Mouse (Mus musculus) naive thymus-derived CD4-positive, alpha-beta T cell, adult 2 months (primary cell): ENCODE measurements around the gene Ldb2.

Experiments
- DNase-seq: peaks from one replicate; pipeline ENCODE4 v3.0.0-alpha.2; 2011; ENCODE audit warnings: low read depth

Ldb2 gene

GRCm38 (mm10) chr5:44799053-44799860 is at the start of gene Ldb2:
TSS of gene Ldb2 (minus strand) at chr5:44799680.
- DNase-seq, result no peak

DNA sequence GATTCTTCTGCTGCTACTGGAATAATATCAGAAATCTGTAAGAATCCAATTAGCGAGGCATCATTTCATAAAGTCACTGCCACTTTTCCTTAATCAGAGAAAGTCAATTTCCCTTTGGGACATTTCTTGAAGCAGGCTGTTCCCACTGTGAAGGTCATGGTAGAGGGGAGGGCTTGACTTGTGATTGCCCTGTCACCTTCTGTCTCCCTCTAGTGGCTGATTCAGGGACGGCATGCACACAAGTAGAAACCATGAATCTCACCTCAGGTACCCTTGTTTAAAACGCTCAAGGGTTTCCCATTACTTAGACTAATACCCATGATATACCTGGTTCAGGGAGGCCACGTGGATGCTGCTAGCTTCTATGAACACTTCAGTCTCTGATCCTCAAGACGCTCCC is 31.8 kb upstream of the Ldb2 start:
- DNase-seq, result peak; percentile 2

- no peak for DNase-seq
Observed at GRCm38 (mm10) chr5:44815506-44815905, 16.0 kb upstream of the Ldb2 start.

- DNase-seq, result no peak
Observed at GRCm38 (mm10) chr5:44805960-44806359, 6.5 kb upstream of the Ldb2 start.

GRCm38 (mm10) chr5:44801100-44801499 is 1.6 kb upstream of the Ldb2 start:
- no peak for DNase-seq

DNA sequence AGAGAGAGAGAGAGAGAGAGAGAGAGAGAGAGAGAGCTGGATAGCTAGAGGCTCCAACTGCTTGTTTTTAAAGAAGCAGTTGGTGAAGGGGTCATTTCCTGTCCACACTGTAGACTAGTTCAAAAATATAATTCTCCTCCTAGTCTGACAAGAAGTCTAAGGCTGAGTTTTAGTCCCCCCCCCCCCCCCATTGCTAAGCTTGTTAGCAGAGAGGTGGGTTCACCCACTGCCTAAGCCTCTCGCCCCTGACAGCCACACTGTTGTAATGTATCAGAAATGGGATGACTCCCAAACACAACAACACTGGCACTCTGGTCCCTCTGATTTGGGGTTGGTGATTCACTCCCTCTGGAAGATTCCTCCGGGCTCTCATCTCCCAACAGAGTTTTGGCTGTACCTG is 381 bp upstream of the Ldb2 start:
- DNase-seq, result no peak

GRCm38 (mm10) chr5:44798493-44798892 is 987 bp downstream of the Ldb2 start:
- DNase-seq, result no peak

DNA sequence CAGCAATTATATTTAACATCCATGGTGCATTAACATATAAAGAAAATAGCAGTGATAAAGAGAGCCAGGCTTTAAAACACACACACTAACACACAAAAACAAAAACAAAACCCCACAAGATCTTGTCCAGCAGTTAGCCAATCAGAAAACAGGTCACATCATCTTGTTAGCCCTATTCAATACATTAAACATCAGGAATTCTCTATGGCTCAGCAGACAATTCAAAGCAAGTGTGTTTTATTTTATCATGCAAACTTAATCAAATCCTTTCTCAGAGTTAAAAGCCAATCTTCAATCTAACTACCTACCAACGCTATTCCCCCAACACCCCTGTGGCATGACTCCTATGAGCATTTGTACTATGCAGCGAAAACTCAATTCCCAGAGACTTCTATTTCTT is 1.4 kb downstream of the Ldb2 start:
- DNase-seq, result no peak

DNA sequence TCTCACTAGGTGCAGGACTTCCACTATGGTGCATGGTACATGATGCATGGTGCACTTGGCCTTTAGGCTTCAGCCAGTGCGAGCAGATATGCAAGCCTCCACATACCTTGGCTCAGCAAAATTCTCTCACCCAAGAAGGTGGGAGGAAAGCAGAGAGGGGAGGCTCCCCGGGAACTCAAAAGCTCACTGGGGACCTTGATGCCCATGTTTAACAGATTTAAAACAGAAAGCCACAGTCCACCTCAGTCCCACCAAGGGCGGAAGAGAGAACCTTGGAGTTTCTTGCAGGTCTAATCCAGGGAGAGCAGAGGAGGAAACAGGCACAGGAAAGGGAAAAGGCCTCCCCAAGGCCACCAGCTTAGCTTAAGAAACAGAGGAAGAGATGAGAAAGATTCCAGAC is 14.9 kb downstream of the Ldb2 start:
- no peak for DNase-seq

DNA sequence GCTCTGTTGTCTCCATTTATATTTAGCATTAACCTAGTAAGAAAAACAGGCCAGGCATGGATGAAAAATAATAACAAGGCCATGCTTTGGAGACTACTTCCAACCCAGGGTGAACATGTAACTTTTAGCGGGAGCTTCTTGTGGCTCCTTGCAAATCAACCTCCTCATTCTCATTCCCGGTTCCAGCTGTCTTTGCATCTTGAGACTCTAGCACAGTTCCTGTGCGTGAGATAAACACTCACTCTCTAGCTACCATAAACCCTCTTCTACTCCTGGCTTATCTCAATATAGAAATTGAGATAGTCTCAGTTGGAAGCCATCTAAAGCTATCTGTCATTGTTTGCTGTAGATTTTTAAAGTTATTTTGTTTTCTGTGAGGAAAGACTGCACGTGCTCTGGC is 20.1 kb downstream of the Ldb2 start:
- no peak for DNase-seq

GRCm38 (mm10) chr5:44768472-44768871 is 31.0 kb downstream of the Ldb2 start:
- DNase-seq, result no peak

- DNase-seq, result no peak
Observed at GRCm38 (mm10) chr5:44764911-44765310, 34.6 kb downstream of the Ldb2 start.

- DNase-seq, result no peak
Observed at GRCm38 (mm10) chr5:44759178-44759577, 40.3 kb downstream of the Ldb2 start.

GRCm38 (mm10) chr5:44754156-44754910 is 45.1 kb downstream of the Ldb2 start:
- DNase-seq, result no peak

DNA sequence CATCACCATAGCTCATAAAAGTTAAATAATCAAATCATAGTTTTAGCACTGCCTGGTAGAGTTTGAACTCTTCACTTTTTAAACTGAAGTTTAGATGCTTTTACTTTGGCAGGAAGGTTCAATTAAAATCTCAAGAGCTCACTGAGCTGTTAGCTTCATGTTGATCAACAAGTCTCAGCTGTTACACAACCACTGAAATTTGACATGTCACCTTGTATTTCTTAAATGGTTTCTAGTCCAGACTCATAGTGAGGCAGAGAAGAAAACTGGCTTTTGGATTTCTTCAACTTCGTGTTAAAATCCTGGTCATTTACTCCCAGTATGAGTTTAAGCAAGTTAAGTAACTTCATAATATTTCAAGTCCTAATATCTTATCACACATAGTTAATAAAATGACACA is 53.8 kb downstream of the Ldb2 start:
- DNase-seq, result no peak

GRCm38 (mm10) chr5:44736366-44736765 is 63.1 kb downstream of the Ldb2 start:
- no peak for DNase-seq

DNA sequence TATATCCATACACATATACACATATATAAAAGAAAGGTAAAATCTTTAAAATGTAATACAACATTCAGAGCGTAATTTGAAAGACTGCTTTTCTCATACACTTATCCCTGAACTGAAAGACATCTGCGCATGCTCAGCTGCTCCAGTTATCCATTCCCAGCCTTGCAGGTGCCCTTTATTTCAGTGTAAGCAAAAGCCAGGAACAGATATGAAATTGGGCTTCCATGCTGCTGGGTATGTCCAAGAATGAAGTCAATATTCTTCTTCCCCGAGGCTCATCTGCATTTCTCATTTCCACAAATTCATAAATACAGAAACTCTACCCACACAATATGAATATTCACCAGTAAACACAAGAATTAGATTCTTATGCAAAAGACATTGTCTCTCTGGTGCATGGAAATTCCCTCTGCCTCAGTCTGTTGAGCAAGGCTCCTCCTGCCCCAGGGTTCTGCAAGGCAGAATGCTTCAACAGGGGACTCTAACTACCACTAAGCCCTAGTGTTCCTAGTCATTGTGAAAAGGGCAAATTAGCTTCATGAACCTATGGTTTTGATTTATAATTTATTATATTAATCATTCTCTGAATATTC is 65.3 kb downstream of the Ldb2 start:
- DNase-seq, result no peak

- DNase-seq, result no peak
Observed at GRCm38 (mm10) chr5:44729646-44730310, 69.7 kb downstream of the Ldb2 start.

GRCm38 (mm10) chr5:44727995-44728394 is 71.5 kb downstream of the Ldb2 start:
- no peak for DNase-seq

- no peak for DNase-seq
Observed at GRCm38 (mm10) chr5:44726546-44727476, 72.7 kb downstream of the Ldb2 start.

DNA sequence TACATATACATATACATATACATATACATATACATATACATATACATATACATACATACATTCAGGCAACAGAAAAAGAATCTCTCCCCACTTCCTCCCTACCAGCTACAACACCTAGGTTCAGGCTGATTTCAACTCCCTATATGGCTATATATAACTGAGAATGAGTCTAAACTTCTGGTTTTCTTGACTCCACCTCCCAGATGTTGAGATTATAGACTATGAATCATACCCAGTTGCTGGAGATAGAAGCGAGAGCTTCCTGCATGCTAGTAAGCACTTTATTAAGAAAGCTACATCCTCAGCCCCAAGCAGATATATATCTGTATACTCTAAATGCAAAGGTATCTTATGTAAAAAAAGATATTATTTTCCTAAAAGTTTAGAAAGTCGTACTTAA is 74.0 kb downstream of the Ldb2 start:
- no peak for DNase-seq
